Mouse (Mus musculus) heart, embryonic 14.5 days (tissue): ENCODE results near the gene Jup. TPM values are rescaled to one million over a fixed set of nuclear protein-coding genes. Genes with fewer than 3 reads are reported as not detected.
"Not testable (repeated sequence)": the region's sequence is repeated elsewhere in the genome, so short reads cannot be mapped to it uniquely, and the experiment has no call there.

ENCODE experiments used
- ATAC-seq: fragments of 200-750 bp; cut with Nextera tagmentation; 2 replicates; pipeline ENCODE4 v1.8.0; 2017; ENCODE audit warnings: low read depth, moderate TSS enrichment; ENCODE audit not compliant: insufficient number of reproducible peaks, insufficient read depth, low FRiP score
- H3K27ac ChIP-seq, 2 experiments: fragments of 200-500 bp in 1 of 2; fragments of 300-500 bp in 1 of 2; sonication (generic) in 1 of 2; replicated peaks in 1 of 2; 2 replicates each; pipeline ENCODE4 v1.5.1; 2012 to 2014; ENCODE audit warnings: low read depth in 2 of 2, low read length in 2 of 2, control low read depth in 1 of 2, mild to moderate bottlenecking in 1 of 2, mixed read lengths in 1 of 2; ENCODE audit not compliant: control insufficient read depth in 1 of 2, insufficient read depth in 1 of 2
- H3K27me3 ChIP-seq: fragments of 300-500 bp; sonication (generic); 2 replicates; pipeline ENCODE4 v1.6.1; 2014; ENCODE audit warnings: mild to moderate bottlenecking, low read length, control low read depth; ENCODE audit not compliant: control insufficient read depth, insufficient read depth
- H3K36me3 ChIP-seq: fragments of 300-500 bp; sonication (generic); 2 replicates; pipeline ENCODE4 v1.6.1; 2014; ENCODE audit warnings: mild to moderate bottlenecking, control low read depth, low read length, mixed read lengths; ENCODE audit not compliant: control insufficient read depth, insufficient read depth
- H3K4me1 ChIP-seq, 2 experiments: fragments of 200-500 bp in 1 of 2; fragments of 300-500 bp in 1 of 2; sonication (generic) in 1 of 2; 2 replicates each; pipeline ENCODE4 v1.6.1; 2012 to 2014; ENCODE audit warnings: low read length in 2 of 2, control low read depth in 1 of 2, mixed read lengths in 1 of 2; ENCODE audit not compliant: control insufficient read depth in 2 of 2, insufficient read depth in 2 of 2
- H3K4me2 ChIP-seq: fragments of 300-500 bp; sonication (generic); 2 replicates; pipeline ENCODE4 v1.6.1; 2014; ENCODE audit warnings: mild to moderate bottlenecking, low read length
- H3K4me3 ChIP-seq, 2 experiments: fragments of 200-500 bp in 1 of 2; fragments of 300-500 bp in 1 of 2; sonication (generic) in 1 of 2; 2 replicates each; pipeline ENCODE4 v1.5.1; 2012 to 2014; ENCODE audit warnings: low read length in 2 of 2, mild to moderate bottlenecking in 2 of 2, control low read depth in 1 of 2, low read depth in 1 of 2, moderate library complexity in 1 of 2; ENCODE audit not compliant: control insufficient read depth in 1 of 2, insufficient read depth in 1 of 2
- H3K9ac ChIP-seq: fragments of 300-500 bp; sonication (generic); 2 replicates; pipeline ENCODE4 v1.6.1; 2014; ENCODE audit warnings: mild to moderate bottlenecking, low read length
- H3K9me3 ChIP-seq: fragments of 300-500 bp; sonication (generic); 2 replicates; pipeline ENCODE4 v1.6.1; 2016; ENCODE audit warnings: low read length, control low read depth; ENCODE audit not compliant: control insufficient read depth
- WGBS: fragments of 180-500 bp; shearing (Covaris S2); extraction: QIAGEN DNeasy Blood & Tissue Kit; methylation state at CpG from one replicate; pipeline ENCODE4 v1.1.7; 2014; 5-methylcytosine and 5-hydroxymethylcytosine counted together
- polyA plus RNA-seq: library from polyadenylated mRNA; unstranded; fragments of >200 nt; fragmentation: Nextera tagmentation; extraction: Ambion mirVana; gene quantifications from 2 replicates; pipeline ENCODE4 v1.2.1, GENCODE M21; 2014

Gene Jup
- polyA plus RNA-seq, 1 experiment from 2014 or later = 118 TPM

DNA sequence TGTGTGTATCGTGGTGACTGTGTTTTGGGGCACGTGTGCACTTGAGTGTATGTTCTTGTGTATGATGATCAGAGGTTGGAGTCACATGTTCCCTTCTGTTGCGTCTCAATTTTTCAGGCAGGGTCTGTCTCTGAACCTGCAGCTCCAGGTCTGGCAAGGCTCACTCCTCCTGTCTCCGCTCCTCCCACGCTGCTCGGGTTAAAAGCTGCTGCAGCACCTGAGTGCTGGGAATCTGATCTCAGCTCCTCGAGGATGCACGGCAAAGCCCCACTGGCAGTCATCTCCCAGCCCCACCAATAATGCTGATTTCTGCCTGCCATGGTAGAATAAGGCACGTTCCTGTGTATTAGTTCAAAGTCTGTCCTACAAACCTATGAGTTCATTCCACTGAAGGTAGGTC, 22.4 kb downstream of the Jup start:
- no peak overlapping the region for H3K4me2 ChIP-seq
- no peak for ATAC-seq
- peaks cover 99% of the 10 kb centered on the region for H3K36me3 ChIP-seq
- H3K4me3 ChIP-seq = no peak overlapping the region
- H3K27me3 ChIP-seq = no peaks in the 10 kb centered on the region
- H3K27ac ChIP-seq = 0 out of 4 replicates have a peak overlapping the region, but pooled peaks of 1 of the 2 experiments have one; percentile 24
- H3K9me3 ChIP-seq = no peaks in the 10 kb centered on the region
- no peaks in the 10 kb centered on the region for H3K4me1 ChIP-seq
- H3K9ac ChIP-seq = no peak overlapping the region
- 80% methylated on average over 9 of the region's 9 CpGs for WGBS

DNA sequence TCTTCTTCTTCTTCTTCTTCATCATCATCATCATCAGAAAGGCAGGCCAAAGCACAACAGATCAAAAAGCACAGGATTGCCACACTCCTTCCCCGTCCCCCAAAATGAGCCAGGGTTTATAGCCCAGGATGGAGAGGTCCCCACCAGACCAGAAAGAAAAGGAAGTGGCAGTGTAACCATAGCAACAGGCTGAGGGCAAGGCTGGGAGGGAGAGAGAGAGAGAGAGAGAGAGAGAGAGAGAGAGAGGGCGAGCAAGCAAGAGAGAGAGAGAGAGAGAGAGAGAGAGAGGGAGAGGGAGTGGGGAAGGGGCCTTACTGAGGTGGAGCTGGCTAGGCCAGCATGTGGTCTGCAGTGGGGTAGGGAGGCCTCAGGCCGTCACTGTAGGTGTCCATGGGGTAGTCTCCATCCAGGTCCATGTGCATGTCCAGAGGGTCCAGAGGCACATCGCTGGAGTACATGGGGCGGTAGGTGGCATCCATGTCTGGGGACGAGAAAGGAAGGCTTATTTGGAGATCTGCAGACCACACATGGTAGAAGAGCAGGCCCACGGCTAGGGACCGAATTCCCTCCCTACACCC, 25.5 kb downstream of the Jup start:
- no peak overlapping the region for H3K4me2 ChIP-seq
- no peaks in the 10 kb centered on the region for H3K9me3 ChIP-seq
- ATAC-seq = no peak
- H3K27ac ChIP-seq = no peak overlapping the region
- 84% methylated on average over 7 of the region's 8 CpGs for WGBS
- H3K27me3 ChIP-seq = no peaks in the 10 kb centered on the region
- H3K9ac ChIP-seq = no peak overlapping the region
- H3K36me3 ChIP-seq = peaks cover 83% of the 10 kb centered on the region
- no peak overlapping the region for H3K4me3 ChIP-seq
- H3K4me1 ChIP-seq = no peaks in the 10 kb centered on the region

DNA sequence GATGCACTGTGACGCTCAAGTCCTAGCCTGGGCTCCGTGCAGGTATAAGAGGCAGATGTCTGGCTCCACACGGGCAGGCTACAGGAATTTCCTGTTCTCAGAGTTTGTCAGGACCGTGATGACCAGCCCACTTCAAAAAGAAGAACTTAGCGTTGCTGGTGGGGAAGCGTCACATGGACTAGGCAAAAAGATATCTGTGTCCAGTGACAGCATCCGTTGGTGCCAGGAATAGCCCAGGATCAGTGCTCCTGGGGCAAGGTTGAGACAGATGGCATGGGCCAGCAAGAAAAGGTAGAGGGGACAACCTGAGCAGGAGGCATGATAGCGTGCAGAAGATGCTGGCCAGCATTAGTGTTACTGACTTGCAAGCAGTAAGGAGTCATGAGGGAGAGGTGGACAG, 27.7 kb downstream of the Jup start:
- ATAC-seq = no peak
- no peak overlapping the region for H3K27ac ChIP-seq
- no peaks in the 10 kb centered on the region for H3K27me3 ChIP-seq
- H3K4me1 ChIP-seq = no peaks in the 10 kb centered on the region
- H3K9ac ChIP-seq = no peak overlapping the region
- H3K9me3 ChIP-seq = no peaks in the 10 kb centered on the region
- H3K36me3 ChIP-seq = peaks cover 60% of the 10 kb centered on the region
- 50% methylated on average over 8 of the region's 8 CpGs for WGBS
- no peak overlapping the region for H3K4me2 ChIP-seq
- no peak overlapping the region for H3K4me3 ChIP-seq

DNA sequence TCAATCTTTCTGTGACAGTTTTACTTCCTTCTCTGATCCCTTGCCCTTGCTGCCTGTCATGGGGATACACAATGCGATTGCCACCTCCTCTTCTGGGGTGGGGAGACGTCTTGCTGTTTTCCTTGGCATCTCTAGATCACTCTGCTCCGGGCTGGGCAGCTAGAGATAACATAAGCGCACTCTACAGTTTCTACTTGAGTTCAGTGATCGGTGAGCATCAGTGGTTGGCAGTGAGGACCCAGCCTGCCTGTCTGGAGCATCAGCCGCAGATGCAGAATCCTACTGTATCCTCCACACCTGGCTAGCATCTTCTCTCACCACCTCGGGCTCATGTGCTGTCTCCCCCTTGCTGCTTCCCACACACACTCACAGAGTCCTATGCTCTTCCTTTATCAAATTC, 28.4 kb downstream of the Jup start:
- ATAC-seq = no peak
- no peaks in the 10 kb centered on the region for H3K27me3 ChIP-seq
- 53% methylated on average over 7 of the region's 7 CpGs for whole genome bisulfite sequencing
- no peaks in the 10 kb centered on the region for H3K4me1 ChIP-seq
- no peak overlapping the region for H3K9ac ChIP-seq
- no peak overlapping the region for H3K4me2 ChIP-seq
- H3K4me3 ChIP-seq = no peak overlapping the region
- H3K27ac ChIP-seq = no peak overlapping the region
- H3K36me3 ChIP-seq = peaks cover 54% of the 10 kb centered on the region
- H3K9me3 ChIP-seq = no peaks in the 10 kb centered on the region

DNA sequence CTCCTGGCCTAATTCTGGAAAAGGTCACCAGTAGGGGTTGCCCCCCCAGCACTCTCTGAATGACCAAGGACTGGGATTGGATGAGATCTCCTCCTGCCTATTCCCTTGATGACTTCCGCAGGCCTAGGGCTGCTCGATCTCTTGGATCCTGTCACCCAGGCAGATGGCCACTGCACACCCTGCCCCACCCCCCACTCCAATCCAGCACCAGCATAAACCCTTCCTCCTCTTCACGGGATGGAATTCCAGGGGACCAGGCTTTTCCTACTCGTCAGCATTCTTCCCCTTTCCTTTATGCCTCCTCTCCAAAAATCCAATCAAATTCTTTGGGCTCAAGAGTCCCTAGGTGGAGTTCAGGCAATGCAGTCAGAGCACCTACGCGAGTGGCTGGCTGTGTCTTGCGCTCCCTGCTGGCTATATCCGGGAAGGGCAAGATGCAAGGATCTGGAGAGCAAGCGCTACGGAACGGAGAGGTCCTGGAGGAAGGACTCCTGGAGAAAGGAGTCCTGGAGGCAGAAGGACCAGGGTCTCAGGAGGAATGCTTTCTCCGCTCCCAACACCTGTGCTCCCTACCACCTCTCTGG, 34.5 kb downstream of the Jup start:
- H3K27me3 ChIP-seq = peaks cover 14% of the 10 kb centered on the region
- no peaks in the 10 kb centered on the region; a peak in 1 of 4 replicates for H3K4me1 ChIP-seq
- H3K4me2 ChIP-seq = no peak overlapping the region
- 16% methylated on average over 12 of the region's 12 CpGs for WGBS
- no peak overlapping the region for H3K9ac ChIP-seq
- H3K4me3 ChIP-seq = no peak overlapping the region
- ATAC-seq = no peak
- H3K27ac ChIP-seq = no peak overlapping the region
- H3K9me3 ChIP-seq = no peaks in the 10 kb centered on the region
- H3K36me3 ChIP-seq = 0 out of 2 replicates have a peak, but pooled peaks cover 2% of the 10 kb centered on the region

DNA sequence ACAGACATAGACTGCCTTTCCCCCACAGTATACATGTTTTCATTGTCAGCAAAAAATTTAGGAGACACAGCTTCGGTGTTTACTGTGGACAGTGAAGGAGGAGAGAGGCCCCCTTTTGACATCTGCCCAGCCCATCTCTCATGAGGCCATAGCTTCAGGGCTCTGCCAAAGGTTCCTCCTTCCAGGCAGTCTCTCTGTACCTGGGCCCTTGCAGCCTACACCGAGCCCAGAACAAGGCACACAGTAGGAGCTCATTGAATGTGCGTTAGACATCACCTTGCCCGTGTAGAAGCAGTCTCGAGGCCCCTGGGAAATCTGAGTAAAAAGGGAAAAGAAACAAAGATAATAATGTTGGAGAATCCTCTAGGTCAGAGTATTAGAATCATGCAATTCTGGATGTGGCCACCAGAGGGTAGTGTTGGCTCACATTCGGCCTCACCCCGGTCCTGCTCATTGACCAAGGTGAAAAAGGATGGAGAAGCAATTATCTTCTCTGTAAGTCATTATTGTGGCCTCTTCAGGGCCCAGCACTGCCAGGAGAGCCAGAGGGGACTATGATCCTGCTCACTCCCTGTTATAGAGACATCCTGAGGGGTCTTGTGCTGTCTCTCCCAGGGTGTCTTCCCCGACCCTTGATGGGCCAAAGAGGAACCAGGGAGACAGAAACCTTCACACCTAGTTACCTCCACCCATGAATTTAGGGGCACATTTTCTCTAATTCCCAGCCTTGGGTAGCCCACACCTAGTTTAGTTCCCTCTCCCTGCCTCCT, 35.2 kb downstream of the Jup start:
- Histone ChIP-seq H3K4me1 (no peaks in the 10 kb centered on the region; a peak in 1 of 4 replicates), H3K9me3 (no peaks in the 10 kb centered on the region), H3K9ac (no peak overlapping the region), H3K36me3 (no peaks in the 10 kb centered on the region), H3K27ac (no peak overlapping the region), H3K4me2 (no peak overlapping the region), H3K4me3 (no peak overlapping the region), H3K27me3 (peaks cover 17% of the 10 kb centered on the region)
- 14% methylated on average over 8 of the region's 8 CpGs for WGBS
- ATAC-seq = 0 out of 2 replicates have a peak, but pooled peaks have one; percentile 16

DNA sequence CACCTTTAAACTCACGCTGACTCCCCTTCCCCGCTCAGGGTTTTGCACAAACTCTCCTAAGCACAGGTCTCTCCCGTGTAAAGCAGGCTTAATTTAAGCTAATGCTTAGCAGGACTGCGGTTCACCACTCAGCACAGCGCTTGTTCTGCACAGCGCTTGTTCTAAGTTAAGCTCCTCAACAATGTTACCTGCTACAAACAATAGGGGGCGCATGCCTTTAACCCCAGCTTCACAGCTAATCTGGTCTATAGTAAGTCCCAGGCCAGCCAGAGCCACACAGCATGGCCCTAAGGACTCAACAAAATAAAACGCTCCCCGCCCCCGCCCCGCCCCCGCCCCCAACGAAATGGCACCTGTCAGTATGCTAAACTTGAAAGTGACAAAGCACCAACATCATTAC, 36.5 kb downstream of the Jup start:
- not testable (repeated sequence) for H3K9ac ChIP-seq, H3K27ac ChIP-seq, H3K9me3 ChIP-seq, ATAC-seq, H3K4me1 ChIP-seq, H3K36me3 ChIP-seq, H3K4me3 ChIP-seq, H3K4me2 ChIP-seq
- WGBS = no CpG with 5 or more reads among the region's 13 CpGs
- peaks cover 28% of the 10 kb centered on the region for H3K27me3 ChIP-seq
